Mouse (Mus musculus): ENCODE data around the gene Acot9. TPM values are rescaled to one million over a fixed set of nuclear protein-coding genes. Genes with fewer than 3 reads are reported as not detected.
A peak's percentile ranks its signal among the peaks of the same experiment; 100 is the strongest.

The Acot9 gene
- 10 to 100 TPM; 23.4 to 24.4 TPM for total RNA-seq (2021)
- long read RNA-seq, experiment 1, transcript Acot9-201 (15 exons, 1,752 nt): major isoform, 33 of 36 reads
- long read RNA-seq, experiment 1, partial matches to known transcripts: 0 of 36 reads
- long read RNA-seq, experiment 1, other reads (novel, unspliced or antisense): 2 of 36 reads
- long read RNA-seq, experiment 2, transcript Acot9-201 (15 exons, 1,752 nt): major isoform, 28 of 31 reads
- long read RNA-seq, experiment 2, partial matches to known transcripts: 0 of 31 reads
- long read RNA-seq, experiment 2, other reads (novel, unspliced or antisense): 3 of 31 reads

DNA sequence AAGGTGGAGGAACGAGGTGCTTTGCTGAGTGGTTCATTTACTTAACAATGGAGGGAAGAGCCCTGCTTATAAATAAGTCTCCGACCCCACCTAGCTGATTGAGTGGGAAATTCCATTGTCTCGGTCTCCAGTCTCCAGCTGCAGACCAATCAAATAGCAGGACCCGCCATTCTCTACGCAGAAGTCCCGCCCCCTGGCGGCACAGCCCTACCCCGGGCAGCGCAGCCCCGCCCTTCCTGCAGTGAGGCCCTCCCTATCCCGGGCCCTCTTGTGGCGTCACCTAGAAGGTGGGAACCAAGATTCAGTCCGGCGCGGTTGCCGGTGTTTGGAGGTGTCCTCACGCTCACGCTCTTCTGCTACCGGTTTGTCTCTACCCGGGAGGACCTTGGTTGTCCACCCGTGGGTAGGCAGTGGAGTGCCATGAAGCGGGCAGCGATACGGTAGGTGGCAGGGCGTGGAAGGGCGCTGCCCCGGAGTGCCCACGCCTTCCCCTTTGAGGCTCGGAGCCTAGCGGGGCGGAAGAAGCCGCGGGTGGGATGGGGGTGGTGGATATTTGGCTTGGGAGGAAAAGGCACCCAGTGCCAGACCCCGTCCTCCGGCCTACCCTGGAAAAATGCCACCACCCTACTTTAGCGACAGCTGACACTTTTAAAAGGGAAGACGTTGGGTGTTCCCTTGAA is at the start of gene Acot9:
Gene Acot9, plus strand, starts transcription at position 209 of the 680 bp plus-strand sequence.
- intact Hi-C loops (cut with DNase I): loop anchor here (5.0 kb wide), 1 partner anchor 45 kb away; the partner anchor contains the start of gene Sat1
- peak; percentile 84 to 86 for DNase-seq (ENCODE audit: low spot score in 2 of 2)

DNA sequence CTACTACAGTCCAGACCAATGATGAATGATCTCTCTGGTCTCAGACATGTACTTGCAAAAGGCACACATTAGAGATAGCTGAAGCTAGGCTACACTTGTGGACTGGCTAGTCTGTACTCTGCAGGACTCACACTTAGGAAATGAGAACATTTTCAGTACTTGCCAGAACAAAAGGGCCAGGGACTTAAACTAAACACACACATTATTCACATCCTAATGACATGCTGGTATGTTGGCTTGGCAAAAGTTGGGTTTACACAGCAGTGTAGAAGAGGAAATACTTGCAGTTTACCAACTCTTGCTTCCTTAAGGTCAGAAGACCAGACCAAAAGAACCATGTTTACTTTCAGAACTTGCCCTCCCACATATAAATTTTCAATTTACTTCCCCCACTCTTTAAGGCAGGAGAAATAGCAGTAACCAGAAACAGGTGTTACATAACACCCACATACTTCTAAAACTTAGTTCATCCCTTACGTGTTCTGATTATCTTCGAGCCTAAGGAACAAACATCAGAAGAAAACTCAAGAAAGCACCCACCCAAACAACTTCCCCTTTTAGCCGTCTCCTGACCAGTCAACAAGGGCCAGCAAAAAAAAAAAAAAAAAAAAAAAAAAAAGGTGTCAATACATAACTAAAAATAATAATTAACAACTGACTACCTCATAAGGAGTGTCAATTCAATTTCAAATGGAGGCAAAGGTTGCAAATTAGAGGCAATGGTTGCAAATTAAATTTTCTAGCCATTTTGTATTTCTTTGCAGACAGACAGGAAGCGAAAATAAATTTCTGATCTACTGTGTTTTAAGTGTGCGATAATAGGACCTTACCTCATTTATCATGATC is 47.7 kb upstream of the Acot9 start:
- intact Hi-C loops (cut with DNase I): loop anchor here (5.0 kb wide), 3 partner anchors 48 to 117 kb away; partner anchors contain the start of gene Acot9
- DNase-seq (ENCODE audit: low spot score in 2 of 2): no peak

GRCm38 (mm10) chrX:155215501-155216248 is 46.6 kb upstream of the Acot9 start:
- intact Hi-C loops (cut with DNase I): loop anchor here (5.0 kb wide), 3 partner anchors 47 to 118 kb away; partner anchors contain the start of gene Acot9
- DNase-seq (ENCODE audit: low spot score in 2 of 2): peak in 1 of 2 experiments; percentile 6

DNA sequence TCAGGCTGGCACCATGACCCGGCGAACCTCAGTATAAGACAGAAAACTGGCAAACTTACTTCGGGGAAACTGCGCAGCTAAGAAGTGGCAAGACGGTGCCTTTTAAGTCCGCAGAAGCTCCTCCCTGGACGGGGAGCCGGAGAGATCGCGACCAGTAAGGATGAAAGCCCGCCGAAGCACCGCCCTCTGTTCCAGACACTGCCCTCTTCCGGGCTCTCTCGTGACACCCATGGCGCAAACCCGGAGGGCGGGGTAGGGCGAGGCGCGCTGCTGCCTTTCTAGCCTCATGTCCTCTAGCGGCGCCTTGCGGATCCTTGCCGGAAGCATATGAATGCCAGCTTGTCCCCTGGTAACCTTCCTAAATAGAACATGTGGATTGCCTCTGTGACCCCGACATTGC is 46.0 kb upstream of the Acot9 start, which contains the start of gene Sat1:
Gene Sat1, minus strand, starts transcription at position 179 of the 400 bp plus-strand sequence.
- peak; percentile 87 to 92 for DNase-seq (ENCODE audit: low spot score in 2 of 2)
- intact Hi-C loops (cut with DNase I): loop anchor here (5.0 kb wide), 3 partner anchors 46 to 119 kb away; partner anchors contain the start of gene Acot9

GRCm38 (mm10) chrX:155218277-155218676 is 44.0 kb upstream of the Acot9 start:
- intact Hi-C loops (cut with DNase I): loop anchor here (5.0 kb wide), 3 partner anchors 44 to 121 kb away; partner anchors contain the start of gene Acot9
- no peak for DNase-seq (ENCODE audit: low spot score in 2 of 2)

- DNase-seq (ENCODE audit: low spot score in 2 of 2): no peak
- intact Hi-C loops (cut with DNase I): no loop called here
Measured at GRCm38 (mm10) chrX:155256856-155257255, 5.4 kb upstream of the Acot9 start.

- intact Hi-C loops (cut with DNase I): loop anchor here (5.0 kb wide), 1 partner anchor 46 kb away; the partner anchor contains the start of gene Sat1
- no peak for DNase-seq (ENCODE audit: low spot score in 2 of 2)
Measured at GRCm38 (mm10) chrX:155262915-155263252, 641 bp downstream of the Acot9 start.

GRCm38 (mm10) chrX:155278483-155278882 is 16.2 kb downstream of the Acot9 start:
- intact Hi-C loops (cut with DNase I): no loop called here

GRCm38 (mm10) chrX:155280427-155281044 is 18.3 kb downstream of the Acot9 start:
- intact Hi-C loops (cut with DNase I): no loop called here
- no peak for DNase-seq (ENCODE audit: low spot score in 2 of 2)

More at GRCm38 (mm10) chrX:155278483-155278882, 16.2 kb downstream of the Acot9 start:
- DNase-seq (ENCODE audit: low spot score in 2 of 2): no peak

DNA sequence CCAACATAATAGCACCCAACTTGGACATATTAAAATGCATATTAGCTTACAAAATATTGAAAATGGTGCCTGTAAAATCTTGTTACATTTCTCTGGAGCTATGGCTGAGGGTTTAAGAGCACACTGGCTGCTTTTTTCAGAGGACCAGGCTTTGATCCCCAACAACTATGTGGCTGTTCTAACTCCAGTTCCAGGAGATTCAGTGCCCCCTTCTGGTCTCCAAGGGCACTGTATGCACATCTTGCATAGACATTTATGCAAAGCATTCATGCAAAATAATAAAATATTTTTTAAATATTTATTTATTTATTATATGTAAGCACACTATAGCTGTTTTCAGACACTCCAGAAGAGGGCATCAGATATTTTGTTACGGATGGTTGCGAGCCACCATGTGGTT is 44.1 kb downstream of the Acot9 start:
- DNase-seq (ENCODE audit: low spot score in 2 of 2): no peak
- intact Hi-C loops (cut with DNase I): no loop called here

DNA sequence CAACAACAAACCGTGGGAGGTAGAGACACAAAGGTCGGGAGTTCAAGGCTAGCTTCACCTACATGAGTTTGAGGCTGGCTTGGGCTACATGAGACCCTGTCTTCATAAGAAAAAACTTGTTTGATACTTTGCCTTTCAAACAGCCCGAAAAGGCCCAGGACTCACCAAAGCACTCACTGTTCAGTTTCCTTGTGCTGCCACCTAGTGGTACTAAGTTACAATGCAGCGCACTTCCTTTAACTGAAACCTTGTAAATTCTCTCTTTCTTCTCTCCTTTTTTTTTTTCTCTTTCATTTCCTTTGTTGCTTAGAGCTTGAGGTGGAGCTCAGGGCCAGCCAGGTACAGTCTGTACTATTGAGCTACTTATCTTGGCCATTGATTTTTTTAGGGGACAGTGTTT is 55.8 kb downstream of the Acot9 start:
- intact Hi-C loops (cut with DNase I): no loop called here
- peak; percentile 12 to 45 for DNase-seq (ENCODE audit: low spot score in 2 of 2)

DNA sequence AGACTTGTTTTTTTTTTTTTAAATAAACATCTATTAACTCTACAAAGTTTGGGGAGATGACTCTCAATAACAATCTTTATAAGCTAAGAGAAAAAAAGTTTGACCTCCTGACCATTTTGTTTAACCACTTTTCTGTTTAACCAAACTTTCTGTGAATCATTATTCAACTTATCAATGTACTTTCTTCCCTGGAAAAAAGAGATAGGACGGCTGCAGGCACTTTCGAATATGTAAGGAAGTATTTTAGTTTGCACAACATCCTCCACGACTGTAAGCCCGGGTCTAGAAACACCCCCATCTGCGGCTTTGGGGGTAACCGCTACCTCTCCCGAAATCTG is 75.3 kb downstream of the Acot9 start:
- intact Hi-C loops (cut with DNase I): no loop called here
- DNase-seq (ENCODE audit: low spot score in 2 of 2): no peak

DNA sequence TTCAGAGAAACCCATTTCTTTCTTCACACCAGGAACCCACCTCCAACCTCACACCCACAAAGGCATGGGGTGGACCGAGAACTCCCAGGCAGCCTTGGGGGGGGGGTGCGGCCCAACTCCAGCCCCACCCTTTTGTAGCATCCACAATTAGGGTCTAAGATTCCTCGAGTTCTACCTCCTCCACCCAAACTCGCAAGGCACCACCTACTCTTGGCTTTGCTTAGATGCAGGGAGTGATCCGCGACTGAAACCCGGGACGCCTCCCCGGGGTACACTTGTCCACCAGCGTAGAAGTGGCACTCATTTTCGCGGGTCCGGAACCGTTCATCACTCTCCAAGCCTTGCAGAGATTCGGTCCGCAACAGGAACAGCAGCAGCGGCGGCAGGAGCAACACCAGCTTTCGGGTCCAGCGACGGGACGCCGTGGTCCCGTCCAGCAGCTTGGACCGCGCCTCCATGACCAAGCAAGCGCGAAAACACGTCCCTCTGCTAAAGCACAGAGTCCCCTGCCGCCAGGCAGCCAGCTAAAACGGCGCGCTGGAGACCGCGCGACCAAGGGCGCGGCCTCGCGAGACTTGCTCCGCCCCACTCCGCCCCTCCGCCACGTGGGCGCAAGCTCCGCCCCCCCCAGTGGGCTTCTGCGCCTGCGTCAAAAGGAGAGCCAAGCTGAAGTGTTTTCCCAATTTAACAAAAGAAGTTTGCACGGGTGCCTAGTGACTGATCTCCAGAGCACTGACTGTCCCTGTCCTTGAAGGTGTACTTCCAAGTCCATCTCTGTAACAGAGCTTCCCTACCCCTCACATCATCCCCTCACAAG is 75.9 kb downstream of the Acot9 start:
- intact Hi-C loops (cut with DNase I): no loop called here
- DNase-seq (ENCODE audit: low spot score in 2 of 2): peak; percentile 75

DNA sequence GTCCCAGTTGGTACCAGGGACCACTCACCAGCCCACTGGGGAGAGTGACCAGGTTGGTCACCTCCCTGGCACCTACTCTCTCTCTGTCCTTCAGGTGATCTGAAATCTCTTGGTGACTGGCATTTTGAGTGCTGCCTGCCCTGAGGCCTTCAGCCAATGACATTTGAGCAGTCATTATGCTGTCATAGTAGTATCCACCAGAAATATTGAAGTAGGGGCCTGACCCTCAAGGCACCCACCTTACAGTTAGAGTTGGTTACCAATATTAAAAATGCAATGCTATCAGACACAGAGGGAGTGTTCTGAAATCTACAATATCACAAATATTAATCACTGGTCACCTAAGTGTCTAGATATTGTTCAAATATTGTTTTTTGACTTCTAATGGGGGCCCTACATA is 78.4 kb downstream of the Acot9 start, which contains the start of gene Prdx4:
Gene Prdx4, minus strand, starts transcription at position 101 of the 400 bp plus-strand sequence.
- intact Hi-C loops (cut with DNase I): no loop called here
- DNase-seq (ENCODE audit: low spot score in 2 of 2): no peak

DNA sequence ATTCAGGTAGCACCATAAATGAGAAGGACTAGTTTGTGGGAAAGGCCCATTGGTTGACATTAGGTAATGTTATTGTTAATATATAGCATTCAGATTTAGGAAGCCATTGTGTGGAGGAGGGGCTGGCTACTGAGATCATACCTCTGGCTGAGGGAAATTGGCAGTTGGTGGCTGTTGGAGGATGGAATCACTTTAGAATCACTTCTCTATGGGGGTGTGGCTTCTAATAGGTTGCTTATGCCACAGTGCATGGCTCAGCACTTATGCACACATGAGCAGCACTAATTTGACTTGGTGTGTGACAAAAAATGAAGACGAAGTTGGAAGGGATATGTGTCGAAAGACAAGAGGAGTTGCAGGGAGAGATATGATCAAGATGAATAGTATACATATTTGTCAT is 84.0 kb downstream of the Acot9 start:
- intact Hi-C loops (cut with DNase I): no loop called here
- DNase-seq (ENCODE audit: low spot score in 2 of 2): no peak

Measured in left cerebral cortex, postnatal 14 days (tissue).